Mouse (Mus musculus): Measurements from ENCODE around the gene Gcm1.

GRCm38 (mm10) chr9:78081835-78082234 is 30.1 kb downstream of the Gcm1 start:
- TF ChIP-seq CTCF (IDR thresholded peaks at IDR 0.05; ENCODE audit: low read depth, low read length) (no peak), POLR2AphosphoS5 (IDR thresholded peaks at IDR 0.05; ENCODE audit: insufficient replicate concordance, low read depth, low read length) (no peak), GATA1 (IDR thresholded peaks at IDR 0.05; ENCODE audit: borderline replicate concordance, low read length) (no peak), GATA2 (IDR thresholded peaks at IDR 0.05; ENCODE audit: borderline replicate concordance, low read depth, low read length) (no peak), TAL1 (conservative IDR thresholded peaks at IDR 0.05; ENCODE audit: low read depth, low read length) (no peak)
